ENCODE assay signal across 8 mouse cellular contexts in the genomic region with DNA sequence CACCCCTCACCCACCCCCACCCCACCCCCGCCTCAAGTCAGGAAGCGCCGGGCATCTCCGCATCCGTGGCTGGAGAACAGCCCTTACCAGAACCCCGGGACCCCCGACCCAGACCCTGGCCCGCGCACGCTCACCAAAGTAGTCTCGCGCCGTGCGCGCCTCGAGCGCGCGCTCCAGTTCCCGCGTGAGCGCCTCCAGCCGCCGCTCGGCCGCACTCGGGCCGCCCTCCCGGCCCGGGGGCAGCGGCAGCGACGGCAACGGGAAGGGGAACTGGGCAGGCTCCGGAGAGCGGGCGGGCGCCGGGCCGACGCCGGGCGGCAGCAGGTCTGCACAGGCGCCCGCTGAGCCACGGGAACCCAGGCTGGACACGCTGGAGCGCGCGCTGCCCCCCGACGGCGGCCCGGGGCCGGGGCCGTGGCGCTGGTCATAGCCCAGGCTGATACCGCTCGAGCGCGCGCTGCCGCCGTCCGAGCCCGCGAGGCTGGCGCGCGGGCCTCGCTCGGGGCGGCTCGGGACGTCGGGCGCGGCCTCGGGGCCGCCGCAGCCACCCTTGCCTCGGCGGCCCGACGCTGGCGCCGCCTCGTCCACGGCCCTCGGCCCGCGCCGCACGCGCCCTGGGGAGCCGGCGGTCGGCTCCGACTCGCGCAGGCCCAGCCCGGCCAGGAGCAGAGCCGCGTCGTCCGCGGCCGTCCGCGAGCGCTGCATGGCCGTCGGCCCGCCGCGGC. TPM values are rescaled to one million over a fixed set of nuclear protein-coding genes. Genes with fewer than 3 reads are reported as not detected.
DNase-seq lines count a peak whose midpoint lies in the region; ATAC-seq and TF ChIP-seq lines count a peak whose summit lies in the region.

No protein-coding gene starts in this region.

- H3K27me3 ChIP-seq in forebrain, embryonic 10.5 days (ENCODE audit: poor library complexity, severe bottlenecking): no peaks in the 10 kb centered on the region
- H3K27me3 ChIP-seq in hindbrain, embryonic 14.5 days (ENCODE audit: control insufficient read depth, insufficient read depth, low read length): no peaks in the 10 kb centered on the region
- H3K27me3 ChIP-seq in liver, embryonic 13.5 days: peaks cover 53% of the 10 kb centered on the region
- no peaks in the 10 kb centered on the region for H3K27me3 ChIP-seq in neural tube, embryonic 15.5 days (replicated peaks)

- no peaks in the 10 kb centered on the region for H3K9me3 ChIP-seq in ES-E14 (ENCODE audit: control insufficient read depth, insufficient read depth, low read depth, low read length)
- H3K9me3 ChIP-seq in forebrain, embryonic 10.5 days: peaks cover 4% of the 10 kb centered on the region; the same call in 1 of the 2 replicates
- H3K9me3 ChIP-seq in hindbrain, embryonic 14.5 days (ENCODE audit: control insufficient read depth, low read length): no peaks in the 10 kb centered on the region
- H3K9me3 ChIP-seq in liver, embryonic 13.5 days (replicated peaks): no peaks in the 10 kb centered on the region
- H3K9me3 ChIP-seq in neural tube, embryonic 15.5 days (replicated peaks): no peaks in the 10 kb centered on the region

- peak overlapping the region; percentile 63 for H3K4me2 ChIP-seq in hindbrain, embryonic 14.5 days (replicated peaks)
- peak overlapping the region; percentile 62 for H3K4me2 ChIP-seq in liver, embryonic 13.5 days
- peak overlapping the region; percentile 73 for H3K4me2 ChIP-seq in neural tube, embryonic 15.5 days

- in situ Hi-C loops in ES-E14 (cut with MboI; ENCODE audit: low sequenced_read_pairs in 2 of 2, unreplicated experiment in 2 of 2): no loop called here

- H3K27ac ChIP-seq in ES-E14 (ENCODE audit: insufficient read depth, low read depth, low read length, poor library complexity, severe bottlenecking): peak overlapping the region; percentile 73
- H3K27ac ChIP-seq in forebrain, embryonic 10.5 days: peak overlapping the region; percentile 95
- peak overlapping the region; percentile 64 for H3K27ac ChIP-seq in hindbrain, embryonic 14.5 days
- no peak overlapping the region for H3K27ac ChIP-seq in liver, embryonic 13.5 days
- peak overlapping the region; percentile 77 for H3K27ac ChIP-seq in neural tube, embryonic 15.5 days (replicated peaks)

- H3K4me3 ChIP-seq in ES-E14 (ENCODE audit: insufficient read depth in 1 of 2, low read depth in 1 of 2, low read length in 2 of 2, poor library complexity in 1 of 2, severe bottlenecking in 1 of 2): peak overlapping the region; percentile 68 to 99
- peak overlapping the region; percentile 79 for H3K4me3 ChIP-seq in forebrain, embryonic 10.5 days
- peak overlapping the region; percentile 85 for H3K4me3 ChIP-seq in hindbrain, embryonic 14.5 days (replicated peaks; ENCODE audit: low read length)
- H3K4me3 ChIP-seq in liver, embryonic 13.5 days (replicated peaks): peak overlapping the region; percentile 61
- H3K4me3 ChIP-seq in neural tube, embryonic 15.5 days (replicated peaks): peak overlapping the region; percentile 78

- WGBS in forebrain, embryonic 10.5 days: 5% methylated on average over 105 of the region's 116 CpGs
- WGBS in hindbrain, embryonic 14.5 days: under 1% methylated on average over 97 of the region's 116 CpGs
- under 1% methylated on average over 72 of the region's 116 CpGs for WGBS in liver, embryonic 13.5 days (ENCODE audit: insufficient replicate concordance)
- under 1% methylated on average over 96 of the region's 116 CpGs for WGBS in neural tube, embryonic 15.5 days

- peak; percentile 81 for ATAC-seq in hindbrain, embryonic 14.5 days (ENCODE audit: low FRiP score)
- ATAC-seq in liver, embryonic 13.5 days (ENCODE audit: low read depth): peak; percentile 57
- peak; percentile 76 for ATAC-seq in neural tube, embryonic 15.5 days (ENCODE audit: low FRiP score)

- H3K9ac ChIP-seq in ES-E14 (ENCODE audit: insufficient read depth, low read depth, low read length, poor library complexity, severe bottlenecking): peak overlapping the region; percentile 98
- peak overlapping the region; percentile 83 for H3K9ac ChIP-seq in hindbrain, embryonic 14.5 days
- H3K9ac ChIP-seq in liver, embryonic 13.5 days: peak overlapping the region; percentile 65
- H3K9ac ChIP-seq in neural tube, embryonic 15.5 days (replicated peaks): peak overlapping the region; percentile 65

- H3K4me1 ChIP-seq in ES-E14 (ENCODE audit: control insufficient read depth in 2 of 2, insufficient read depth in 2 of 2, low read length in 2 of 2, poor library complexity in 1 of 2): peaks cover 2 to 16% of the 10 kb centered on the region in 2 experiments; a peak in 3 of 4 replicates
- H3K4me1 ChIP-seq in forebrain, embryonic 10.5 days: peaks cover 37% of the 10 kb centered on the region
- H3K4me1 ChIP-seq in hindbrain, embryonic 14.5 days (replicated peaks; ENCODE audit: control insufficient read depth, insufficient read depth, low read length): peaks cover 17% of the 10 kb centered on the region
- H3K4me1 ChIP-seq in liver, embryonic 13.5 days (replicated peaks): 0 out of 2 replicates have a peak, but pooled peaks cover 2% of the 10 kb centered on the region
- peaks cover 20% of the 10 kb centered on the region for H3K4me1 ChIP-seq in neural tube, embryonic 15.5 days

- H3K36me3 ChIP-seq in ES-E14 (ENCODE audit: control insufficient read depth, insufficient read depth, low read length, poor library complexity, severe bottlenecking): no peaks in the 10 kb centered on the region; the same call in 1 of the 2 replicates
- H3K36me3 ChIP-seq in forebrain, embryonic 10.5 days (replicated peaks): peaks cover 22% of the 10 kb centered on the region
- H3K36me3 ChIP-seq in hindbrain, embryonic 14.5 days (replicated peaks; ENCODE audit: control insufficient read depth, insufficient read depth): no peaks in the 10 kb centered on the region
- no peaks in the 10 kb centered on the region for H3K36me3 ChIP-seq in liver, embryonic 13.5 days
- no peaks in the 10 kb centered on the region for H3K36me3 ChIP-seq in neural tube, embryonic 15.5 days

- peak; percentile 42 to 72 for DNase-seq in adrenal gland, adult (ENCODE audit: inconsistent age in 2 of 2, low spot score in 1 of 2)
- no peak for DNase-seq in adrenal gland, adult 8-10 months
- no peak for DNase-seq in ES-E14 (ENCODE audit: low read depth, low spot score)
- DNase-seq in forebrain, embryonic 10.5 days (ENCODE audit: extremely low spot score, low spot score): peak; percentile 51
- peak; percentile 65 for DNase-seq in hindbrain, embryonic 14.5 days (ENCODE audit: low spot score)
- no peak for DNase-seq in liver, embryonic 13.5 days
- DNase-seq in spleen, adult 18-20 months: no peak

TF ChIP-seq in ES-E14, 5 proteins besides CTCF, POLR2A, EP300 and RAD21:
- TF ChIP-seq HCFC1 (IDR thresholded peaks at IDR 0.05; ENCODE audit: borderline replicate concordance, insufficient read depth, low read length): no peak
- TF ChIP-seq ZC3H11A (IDR thresholded peaks at IDR 0.05; ENCODE audit: borderline replicate concordance, low read depth, low read length): no peak
- TF ChIP-seq ZNF384 (IDR thresholded peaks at IDR 0.05; ENCODE audit: low read depth, low read length): no peak
- TF ChIP-seq CHD2 (IDR thresholded peaks at IDR 0.05; ENCODE audit: low read depth, low read length): no peak
- no peak for TF ChIP-seq MAFK (IDR thresholded peaks at IDR 0.05; ENCODE audit: insufficient read depth, low read depth, low read length)

RNA-seq across cellular contexts. Expression of a gene that starts 0.6 kb away (rescaled TPM):
- 10 to 100 TPM; 20.0 to 34.4 (median 27.8) TPM for total RNA-seq in adrenal gland, adult 8-10 months (2022)
- 68.6 and 96.7 TPM in 2 replicates for total RNA-seq in ES-E14 (2012; rRNA removed)
- 4.5 and 5.4 TPM in 2 replicates for polyA plus RNA-seq in forebrain, embryonic 10.5 days (2016; fragmentation: Nextera tagmentation; extraction: Ambion mirVana)
- polyA plus RNA-seq in hindbrain, embryonic 14.5 days (2014; fragmentation: Nextera tagmentation; extraction: Ambion mirVana): 2.5 and 3.2 TPM in 2 replicates
- 0.34 and 0.58 TPM in 2 replicates for polyA plus RNA-seq in liver, embryonic 13.5 days (2015; fragmentation: Nextera tagmentation; extraction: Ambion mirVana)
- 3.5 and 3.8 TPM in 2 replicates for polyA plus RNA-seq in neural tube, embryonic 15.5 days (2015; fragmentation: Nextera tagmentation; extraction: Ambion mirVana)

RNA-seq across cellular contexts. Expression of a gene that starts 36.9 kb away (rescaled TPM):
- total RNA-seq in adrenal gland, adult 8-10 months (2022): 10 to 100 TPM; 64.3 to 77.2 (median 72.4) TPM
- total RNA-seq in ES-E14 (2012; rRNA removed): 298 and 351 TPM in 2 replicates
- 296 and 309 TPM in 2 replicates for polyA plus RNA-seq in forebrain, embryonic 10.5 days (2016; fragmentation: Nextera tagmentation; extraction: Ambion mirVana)
- polyA plus RNA-seq in hindbrain, embryonic 14.5 days (2014; fragmentation: Nextera tagmentation; extraction: Ambion mirVana): 164 and 177 TPM in 2 replicates
- 131 and 146 TPM in 2 replicates for polyA plus RNA-seq in liver, embryonic 13.5 days (2015; fragmentation: Nextera tagmentation; extraction: Ambion mirVana)
- polyA plus RNA-seq in neural tube, embryonic 15.5 days (2015; fragmentation: Nextera tagmentation; extraction: Ambion mirVana): 157 and 172 TPM in 2 replicates

RNA-seq across cellular contexts. Expression of a gene that starts 37.3 kb away (rescaled TPM):
- not detected for total RNA-seq in adrenal gland, adult 8-10 months (2022)
- not detected in 2 replicates for total RNA-seq in ES-E14 (2012; rRNA removed)
- not detected in 2 replicates for polyA plus RNA-seq in forebrain, embryonic 10.5 days (2016; fragmentation: Nextera tagmentation; extraction: Ambion mirVana)
- polyA plus RNA-seq in hindbrain, embryonic 14.5 days (2014; fragmentation: Nextera tagmentation; extraction: Ambion mirVana): not detected in 2 replicates
- not detected in 2 replicates for polyA plus RNA-seq in liver, embryonic 13.5 days (2015; fragmentation: Nextera tagmentation; extraction: Ambion mirVana)
- polyA plus RNA-seq in neural tube, embryonic 15.5 days (2015; fragmentation: Nextera tagmentation; extraction: Ambion mirVana): not detected in 2 replicates

Comparison
In these comparisons a context has a peak if more than half of its experiments do, and no peak if none do; other contexts are left out.
1. DNase-seq: peak in adrenal gland, adult (2 of 2), forebrain, embryonic 10.5 days (single experiment) and hindbrain, embryonic 14.5 days (single experiment); none in adrenal gland, adult 8-10 months (single experiment), ES-E14 (single experiment), liver, embryonic 13.5 days (single experiment) and spleen, adult 18-20 months (0 of 2).
2. Peak in every context shown above with its lines, with median percentiles within 50 percentile points of each other: H3K4me3 ChIP-seq, H3K9ac ChIP-seq, ATAC-seq and H3K4me2 ChIP-seq.